Mouse (Mus musculus) layer of hippocampus, adult 8-10 months (tissue): Measurements from ENCODE around the gene Lsp1. TPM values are rescaled to one million over a fixed set of nuclear protein-coding genes. Genes with fewer than 3 reads are reported as not detected.

ENCODE experiments used
- DNase-seq, 2 experiments: peaks; one replicate each; pipeline ENCODE4 v3.0.0; 2022; ENCODE audit warnings: low spot score in 2 of 2
- total RNA-seq, 4 experiments: library from RNA; stranded (reverse); gene quantifications; 2 replicates each; pipeline ENCODE4 v1.2.4; 2022

Lsp1 gene
- total RNA-seq, 4 experiments from 2014 or later, result 2.2 to 18.3 (median 8.4) TPM

GRCm38 (mm10) chr7:142476271-142476670 lies 15.7 kb downstream of the Lsp1 start:
- DNase-seq, result no peak

GRCm38 (mm10) chr7:142476795-142477452 lies 16.3 kb downstream of the Lsp1 start:
- no peak for DNase-seq

- DNase-seq, result no peak
Observed at GRCm38 (mm10) chr7:142478001-142478400, 17.4 kb downstream of the Lsp1 start.

- no peak for DNase-seq
Observed at GRCm38 (mm10) chr7:142478574-142478973, 18.0 kb downstream of the Lsp1 start.

GRCm38 (mm10) chr7:142479307-142479706 lies 18.7 kb downstream of the Lsp1 start:
- DNase-seq, result no peak

GRCm38 (mm10) chr7:142479886-142480285 lies 19.3 kb downstream of the Lsp1 start:
- DNase-seq, result no peak

GRCm38 (mm10) chr7:142480661-142481060 lies 20.1 kb downstream of the Lsp1 start:
- DNase-seq, result no peak

GRCm38 (mm10) chr7:142481186-142481567 lies 20.6 kb downstream of the Lsp1 start:
- no peak for DNase-seq

GRCm38 (mm10) chr7:142481568-142482255 lies 21.1 kb downstream of the Lsp1 start:
- DNase-seq, result no peak

GRCm38 (mm10) chr7:142482256-142482609 lies 21.6 kb downstream of the Lsp1 start:
- no peak for DNase-seq

- no peak for DNase-seq
Observed at GRCm38 (mm10) chr7:142483136-142483535, 22.5 kb downstream of the Lsp1 start.

GRCm38 (mm10) chr7:142484780-142485179 lies 24.2 kb downstream of the Lsp1 start:
- DNase-seq, result no peak

GRCm38 (mm10) chr7:142486751-142487162 lies 26.1 kb downstream of the Lsp1 start:
- DNase-seq, result no peak

- DNase-seq, result peak in 1 of 2 experiments; percentile 29
Observed at GRCm38 (mm10) chr7:142487341-142487859, 26.8 kb downstream of the Lsp1 start.

GRCm38 (mm10) chr7:142488053-142488452 lies 27.4 kb downstream of the Lsp1 start:
- DNase-seq, result no peak

GRCm38 (mm10) chr7:142493535-142493934 lies 32.9 kb downstream of the Lsp1 start:
- no peak for DNase-seq

- DNase-seq, result no peak
Observed at GRCm38 (mm10) chr7:142496158-142496557, 35.5 kb downstream of the Lsp1 start.

GRCm38 (mm10) chr7:142496800-142497199 lies 36.2 kb downstream of the Lsp1 start:
- DNase-seq, result no peak

GRCm38 (mm10) chr7:142497775-142498174 lies 37.2 kb downstream of the Lsp1 start:
- peak in 1 of 2 experiments; percentile 36 for DNase-seq

- DNase-seq, result no peak
Observed at GRCm38 (mm10) chr7:142498575-142498974, 38.0 kb downstream of the Lsp1 start, which contains the start of gene Tnnt3. Gene Tnnt3 (plus strand): TSS chr7:142498836.

GRCm38 (mm10) chr7:142499010-142499721 lies 38.6 kb downstream of the Lsp1 start:
- DNase-seq, result no peak

- DNase-seq, result no peak
Observed at GRCm38 (mm10) chr7:142500032-142500431, 39.4 kb downstream of the Lsp1 start.
